Mouse (Mus musculus) liver, postnatal 0 days (tissue): ENCODE results near the gene Strip2.

Experiments used
- CTCF ChIP-seq: sonication (generic); IDR thresholded peaks from 2 replicates; pipeline ENCODE4 v1.5.1; 2016; ENCODE audit warnings: antibody characterized with exemption, low read depth
- EP300 ChIP-seq: IDR thresholded peaks from 2 replicates; pipeline ENCODE4 v1.6.1; 2016; ENCODE audit warnings: antibody characterized with exemption, low read depth, mild to moderate bottlenecking

DNA sequence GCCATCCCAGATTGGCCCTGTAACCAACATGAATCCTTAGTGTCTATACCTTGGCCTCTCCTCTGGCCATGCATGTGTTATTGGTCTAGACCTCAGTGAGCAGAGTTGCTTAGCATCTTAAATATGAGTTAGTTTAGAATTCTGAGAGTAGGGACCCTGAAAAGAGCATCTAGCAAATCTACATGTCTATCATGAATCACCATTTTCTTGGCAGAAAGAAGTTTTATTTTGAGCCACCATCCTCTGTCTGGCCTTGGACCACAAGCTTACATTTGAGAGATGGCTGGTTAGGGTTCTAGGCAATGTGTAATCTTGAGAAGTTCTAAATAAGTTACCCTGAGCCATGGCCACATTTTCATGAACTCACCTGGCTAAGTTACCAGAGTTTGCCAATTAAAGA lies 13.3 kb downstream of the Strip2 start:
- TF ChIP-seq EP300 (no peak), CTCF (no peak)
